Mouse (Mus musculus): ENCODE data around the gene Tmbim4. TPM values are rescaled to one million over a fixed set of nuclear protein-coding genes. Genes with fewer than 3 reads are reported as not detected.

Tmbim4 gene
- polyA plus RNA-seq (2021) = 187 TPM

DNA sequence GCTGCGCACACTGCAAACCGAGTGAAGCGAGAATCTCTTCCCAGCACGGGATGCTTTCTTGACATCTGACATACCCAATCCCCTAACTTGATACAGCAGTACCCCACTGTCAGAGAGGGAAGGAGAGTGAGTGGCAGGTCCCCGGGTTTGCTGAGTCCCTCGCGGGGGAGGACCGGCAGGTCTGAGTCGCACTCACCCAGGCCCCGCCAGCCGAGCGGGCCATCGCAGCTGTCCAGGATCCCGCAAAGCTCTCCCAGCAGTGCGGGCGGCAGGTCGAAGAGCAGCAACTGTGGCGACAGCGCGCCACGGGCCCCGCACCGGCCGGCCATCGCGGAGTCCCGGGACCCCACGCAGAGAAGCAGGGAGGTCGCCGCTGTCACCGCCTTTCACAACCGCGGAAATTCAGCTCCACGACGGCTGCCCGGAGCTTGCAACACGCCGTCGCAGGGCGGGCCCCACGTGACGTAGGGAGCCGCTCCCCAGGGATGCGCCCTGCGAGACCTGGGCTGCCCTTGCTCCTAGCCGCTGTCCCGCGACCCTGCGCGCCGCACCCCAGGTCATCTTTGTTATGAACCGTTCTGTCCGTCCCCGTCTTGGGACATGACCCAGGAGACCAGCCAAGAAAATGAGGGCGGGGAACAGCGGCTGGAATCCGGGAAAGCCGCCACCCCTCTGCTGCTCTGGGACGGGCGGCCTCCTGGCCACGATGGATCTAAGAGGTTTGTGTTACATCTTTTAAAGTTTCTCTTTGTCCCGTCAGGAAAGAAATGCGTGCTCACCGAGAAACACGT, at the start of gene Tmbim4:
Gene Tmbim4 (plus strand): TSS at position 460 of the 791 bp plus-strand sequence.
- DNase-seq (ENCODE audit: low read depth, low spot score) = no peak
- H3K27me3 ChIP-seq = peaks cover 4% of the 10 kb centered on the region
- TF ChIP-seq CTCF (IDR thresholded peaks at IDR 0.05) = no peak
- in situ Hi-C loops (cut with MboI; ENCODE audit: low pct_unique_long_range_greater_than_20kb) = no loop called here
- POLR2A ChIA-PET = no interaction called here
- no peak for ATAC-seq
- CTCF ChIA-PET = interaction anchor here (2.4 kb wide), 1 partner anchor 8 kb away, joined by 9 read pairs; no protein-coding TSS in a partner anchor

- ATAC-seq (no peak), DNase-seq (ENCODE audit: low read depth, low spot score) (no peak)
- no peak for TF ChIP-seq CTCF (IDR thresholded peaks at IDR 0.05)
- ChIA-PET CTCF (no interaction called here), POLR2A (no interaction called here)
- in situ Hi-C loops (cut with MboI; ENCODE audit: low pct_unique_long_range_greater_than_20kb) = no loop called here
- H3K27me3 ChIP-seq = no peaks in the 10 kb centered on the region
These were observed 49.7 kb upstream of the Tmbim4 start for GRCm38 (mm10) chr10:120151672-120152071.

GRCm38 (mm10) chr10:120153911-120154310, 47.5 kb upstream of the Tmbim4 start:
- in situ Hi-C loops (cut with MboI; ENCODE audit: low pct_unique_long_range_greater_than_20kb) = no loop called here
- no peak for TF ChIP-seq CTCF (IDR thresholded peaks at IDR 0.05)
- POLR2A ChIA-PET = no interaction called here
- DNase-seq (ENCODE audit: low read depth, low spot score) (no peak), ATAC-seq (no peak)
- CTCF ChIA-PET = no interaction called here
- H3K27me3 ChIP-seq = no peaks in the 10 kb centered on the region

- in situ Hi-C loops (cut with MboI; ENCODE audit: low pct_unique_long_range_greater_than_20kb) = no loop called here
- no peak for ATAC-seq
- no peaks in the 10 kb centered on the region for H3K27me3 ChIP-seq
- ChIA-PET POLR2A (no interaction called here), CTCF (no interaction called here)
- no peak for TF ChIP-seq CTCF (IDR thresholded peaks at IDR 0.05)
- no peak for DNase-seq (ENCODE audit: low read depth, low spot score)
These were observed 40.9 kb upstream of the Tmbim4 start for GRCm38 (mm10) chr10:120160533-120160932.

DNA sequence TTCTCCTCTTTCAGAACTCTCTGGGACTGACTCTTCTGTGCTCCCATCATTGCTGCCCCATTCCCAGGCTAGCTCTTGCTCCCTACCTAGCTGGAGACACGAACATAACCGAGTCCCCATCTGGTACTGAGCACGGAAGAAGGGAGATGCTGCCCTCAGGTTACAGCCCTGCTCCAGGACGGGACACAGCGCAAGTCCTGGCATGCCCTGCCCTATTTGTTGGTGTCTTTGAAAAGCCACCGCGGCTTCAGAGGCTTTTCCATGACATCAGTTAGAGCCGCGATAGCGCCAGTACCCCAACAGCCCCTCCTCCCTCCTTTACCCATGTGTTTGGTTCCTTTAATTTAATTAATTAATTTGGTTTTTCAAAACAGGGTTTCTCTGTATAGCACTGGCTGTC, 38.5 kb upstream of the Tmbim4 start:
- in situ Hi-C loops (cut with MboI; ENCODE audit: low pct_unique_long_range_greater_than_20kb) = no loop called here
- no peaks in the 10 kb centered on the region for H3K27me3 ChIP-seq

GRCm38 (mm10) chr10:120163490-120163889, 37.9 kb upstream of the Tmbim4 start:
- ChIA-PET CTCF (no interaction called here), POLR2A (no interaction called here)
- no peak for TF ChIP-seq CTCF (IDR thresholded peaks at IDR 0.05)
- DNase-seq (ENCODE audit: low read depth, low spot score) (no peak), ATAC-seq (no peak)
- in situ Hi-C loops (cut with MboI; ENCODE audit: low pct_unique_long_range_greater_than_20kb) = no loop called here
- no peaks in the 10 kb centered on the region for H3K27me3 ChIP-seq

More for the DNA sequence above, 38.5 kb upstream of the Tmbim4 start:
- TF ChIP-seq CTCF (IDR thresholded peaks at IDR 0.05) = no peak
- DNase-seq (ENCODE audit: low read depth, low spot score) (no peak), ATAC-seq (no peak)
- ChIA-PET POLR2A (no interaction called here), CTCF (no interaction called here)

GRCm38 (mm10) chr10:120164931-120165792, 36.2 kb upstream of the Tmbim4 start:
- peaks cover 3% of the 10 kb centered on the region for H3K27me3 ChIP-seq
- no peak for ATAC-seq
- ChIA-PET POLR2A (no interaction called here), CTCF (no interaction called here)
- in situ Hi-C loops (cut with MboI; ENCODE audit: low pct_unique_long_range_greater_than_20kb) = no loop called here
- no peak for TF ChIP-seq CTCF (IDR thresholded peaks at IDR 0.05)
- DNase-seq (ENCODE audit: low read depth, low spot score) = no peak

GRCm38 (mm10) chr10:120165793-120166503, 35.4 kb upstream of the Tmbim4 start:
- no peak for TF ChIP-seq CTCF (IDR thresholded peaks at IDR 0.05)
- in situ Hi-C loops (cut with MboI; ENCODE audit: low pct_unique_long_range_greater_than_20kb) = no loop called here
- ATAC-seq (no peak), DNase-seq (ENCODE audit: low read depth, low spot score) (no peak)
- CTCF ChIA-PET = interaction anchor here (3.3 kb wide), 1 partner anchor 17 kb away, joined by 9 read pairs; no protein-coding TSS in a partner anchor
- POLR2A ChIA-PET = no interaction called here
- peaks cover 3% of the 10 kb centered on the region for H3K27me3 ChIP-seq

GRCm38 (mm10) chr10:120168070-120168469, 33.3 kb upstream of the Tmbim4 start:
- no peak for TF ChIP-seq CTCF (IDR thresholded peaks at IDR 0.05)
- in situ Hi-C loops (cut with MboI; ENCODE audit: low pct_unique_long_range_greater_than_20kb) = no loop called here
- ATAC-seq = no peak
- peaks cover 6% of the 10 kb centered on the region for H3K27me3 ChIP-seq
- POLR2A ChIA-PET = no interaction called here
- DNase-seq (ENCODE audit: low read depth, low spot score) = no peak
- CTCF ChIA-PET = interaction anchor here (3.3 kb wide), 1 partner anchor 15 kb away, joined by 9 read pairs; no protein-coding TSS in a partner anchor

GRCm38 (mm10) chr10:120169064-120169463, 32.3 kb upstream of the Tmbim4 start:
- ChIA-PET POLR2A (no interaction called here), CTCF (interaction anchor here (3.3 kb wide), 1 partner anchor 14 kb away, joined by 9 read pairs; no protein-coding TSS in a partner anchor)
- TF ChIP-seq CTCF (IDR thresholded peaks at IDR 0.05) = no peak
- peaks cover 6% of the 10 kb centered on the region for H3K27me3 ChIP-seq
- in situ Hi-C loops (cut with MboI; ENCODE audit: low pct_unique_long_range_greater_than_20kb) = no loop called here
- ATAC-seq (no peak), DNase-seq (ENCODE audit: low read depth, low spot score) (no peak)
